Mouse (Mus musculus) ES-E14 (cell line): ENCODE measurements around the gene F5.

Experiments used
- CHD2 ChIP-seq: IDR thresholded peaks from 2 replicates; pipeline ENCODE4 v1.6.1; 2014; ENCODE audit warnings: mild to moderate bottlenecking, low read depth, low read length, inconsistent platforms
- HCFC1 ChIP-seq: IDR thresholded peaks from 2 replicates; pipeline ENCODE4 v1.6.1; 2012; ENCODE audit warnings: low read length, inconsistent platforms, borderline replicate concordance; ENCODE audit not compliant: insufficient read depth
- MAFK ChIP-seq: IDR thresholded peaks from 2 replicates; pipeline ENCODE4 v1.6.1; 2014; ENCODE audit warnings: mild to moderate bottlenecking, low read depth, low read length, inconsistent platforms; ENCODE audit not compliant: insufficient read depth
- ZC3H11A ChIP-seq: IDR thresholded peaks from 2 replicates; pipeline ENCODE4 v1.6.1; 2012; ENCODE audit warnings: low read depth, mild to moderate bottlenecking, inconsistent platforms, low read length, borderline replicate concordance
- ZNF384 ChIP-seq: IDR thresholded peaks from 2 replicates; pipeline ENCODE4 v1.6.1; 2012; ENCODE audit warnings: low read depth, low read length, inconsistent platforms

GRCm38 (mm10) chr1:164223089-164223488 is 71.5 kb downstream of the F5 start:
- TF ChIP-seq HCFC1 (no peak), ZC3H11A (no peak), CHD2 (no peak), MAFK (no peak), ZNF384 (no peak)
